Mouse (Mus musculus) MEL (cell line): ENCODE data around the gene Cxcl3. TPM values are rescaled to one million over a fixed set of nuclear protein-coding genes. Genes with fewer than 3 reads are reported as not detected.
"Not testable (repeated sequence)": the region's sequence is repeated elsewhere in the genome, so short reads cannot be mapped to it uniquely, and the experiment has no call there.

ENCODE experiments used
- DNase-seq: peaks from one replicate; pipeline ENCODE4 v3.0.0; 2011; ENCODE audit warnings: low read depth, low spot score
- H3K27ac ChIP-seq: 2 replicates; pipeline ENCODE4 v1.5.1; 2012; ENCODE audit warnings: low read depth, mild to moderate bottlenecking, control low read depth, low read length, moderate library complexity; ENCODE audit not compliant: control insufficient read depth
- H3K27me3 ChIP-seq, 2 experiments: fragments of 150-350 bp in 1 of 2; sonication (generic) in 1 of 2; 2 replicates each; pipeline ENCODE4 v1.6.1; 2012; ENCODE audit warnings: low read length in 2 of 2, mild to moderate bottlenecking in 2 of 2, improper control_type of control experiment in 1 of 2, moderate library complexity in 1 of 2; ENCODE audit not compliant: insufficient read depth in 2 of 2, control insufficient read depth in 1 of 2
- H3K36me3 ChIP-seq, 2 experiments: 2 replicates each; pipeline ENCODE4 v1.6.1; 2012 to 2014; ENCODE audit warnings: low read length in 2 of 2, improper control_type of control experiment in 1 of 2, inconsistent platforms in 1 of 2, mild to moderate bottlenecking in 1 of 2; ENCODE audit not compliant: insufficient read depth in 2 of 2, control insufficient read depth in 1 of 2
- H3K4me1 ChIP-seq, 2 experiments: fragments of 150-350 bp in 1 of 2; sonication (generic) in 1 of 2; 2 replicates each; pipeline ENCODE4 v1.6.1; 2012; ENCODE audit warnings: low read length in 2 of 2, improper control_type of control experiment in 1 of 2, mild to moderate bottlenecking in 1 of 2; ENCODE audit not compliant: insufficient read depth in 2 of 2, control insufficient read depth in 1 of 2
- H3K4me3 ChIP-seq, 2 experiments: fragments of 150-350 bp in 1 of 2; sonication (generic) in 1 of 2; 2 replicates each; pipeline ENCODE4 v1.5.1; 2012; ENCODE audit warnings: low read depth in 2 of 2, low read length in 2 of 2, mild to moderate bottlenecking in 2 of 2, moderate library complexity in 2 of 2, control low read depth in 1 of 2, improper control_type of control experiment in 1 of 2; ENCODE audit not compliant: control insufficient read depth in 1 of 2, insufficient read depth in 1 of 2
- H3K79me2 ChIP-seq: 2 replicates; pipeline ENCODE4 v1.6.1; 2012; ENCODE audit warnings: mild to moderate bottlenecking, low read length, moderate library complexity; ENCODE audit not compliant: control insufficient read depth, poor library complexity, insufficient read depth
- H3K9ac ChIP-seq: 2 replicates; pipeline ENCODE4 v1.6.1; 2012; ENCODE audit warnings: low read depth, mild to moderate bottlenecking, control low read depth, low read length, moderate library complexity; ENCODE audit not compliant: control insufficient read depth, poor library complexity, severe bottlenecking
- H3K9me3 ChIP-seq: fragments of 150-350 bp; sonication (generic); replicated peaks from 2 replicates; pipeline ENCODE4 v1.6.1; 2012; ENCODE audit warnings: mild to moderate bottlenecking, low read length, improper control_type of control experiment, moderate library complexity; ENCODE audit not compliant: insufficient read depth
- CHD2 ChIP-seq: IDR thresholded peaks from 2 replicates; pipeline ENCODE4 v1.6.1; 2011; ENCODE audit warnings: low read length, improper control_type of control experiment
- CTCF ChIP-seq, 3 experiments: IDR thresholded peaks in 2 of 3; conservative IDR thresholded peaks in 1 of 3; 2 replicates each; pipeline ENCODE4 v1.5.1; 2011 to 2012; ENCODE audit warnings: low read length in 3 of 3, low read depth in 2 of 3, mild to moderate bottlenecking in 2 of 3, improper control_type of control experiment in 1 of 3, inconsistent platforms in 1 of 3, mixed read lengths in 1 of 3, moderate library complexity in 1 of 3; ENCODE audit not compliant: control insufficient read depth in 1 of 3, insufficient read depth in 1 of 3, poor library complexity in 1 of 3, severe bottlenecking in 1 of 3
- ETS1 ChIP-seq: IDR thresholded peaks from 2 replicates; pipeline ENCODE4 v1.6.1; 2012; ENCODE audit warnings: low read depth, mild to moderate bottlenecking, inconsistent platforms, low read length, improper control_type of control experiment, moderate library complexity
- GABPA ChIP-seq: IDR thresholded peaks from 2 replicates; pipeline ENCODE4 v1.6.1; 2012; ENCODE audit warnings: low read depth, mild to moderate bottlenecking, inconsistent platforms, low read length, improper control_type of control experiment, moderate library complexity
- GATA1 ChIP-seq: IDR thresholded peaks from 2 replicates; pipeline ENCODE4 v1.6.1; 2011; ENCODE audit warnings: low read depth, low read length, improper control_type of control experiment
- MAX ChIP-seq: IDR thresholded peaks from 2 replicates; pipeline ENCODE4 v1.6.1; 2011; ENCODE audit warnings: low read length, improper control_type of control experiment
- NRF1 ChIP-seq: IDR thresholded peaks from 2 replicates; pipeline ENCODE4 v1.6.1; 2014; ENCODE audit warnings: low read depth, mild to moderate bottlenecking, inconsistent platforms, low read length, improper control_type of control experiment, moderate library complexity; ENCODE audit not compliant: poor library complexity, insufficient read depth, severe bottlenecking
- POLR2AphosphoS2 ChIP-seq: IDR thresholded peaks from 2 replicates; pipeline ENCODE4 v1.6.1; 2011; ENCODE audit warnings: low read length, improper control_type of control experiment
- SIN3A ChIP-seq: IDR thresholded peaks from 2 replicates; pipeline ENCODE4 v1.6.1; 2012; ENCODE audit warnings: low read length, improper control_type of control experiment, inconsistent platforms
- SMC3 ChIP-seq: IDR thresholded peaks from 2 replicates; pipeline ENCODE4 v1.6.1; 2011; ENCODE audit warnings: low read depth, low read length, improper control_type of control experiment
- TAL1 ChIP-seq: IDR thresholded peaks from 2 replicates; pipeline ENCODE4 v1.6.1; 2012; ENCODE audit warnings: mild to moderate bottlenecking, inconsistent platforms, low read length, moderate library complexity, mixed read lengths
- UBTF ChIP-seq: IDR thresholded peaks from 2 replicates; pipeline ENCODE4 v1.6.1; 2012; ENCODE audit warnings: low read depth, mild to moderate bottlenecking, inconsistent platforms, low read length, improper control_type of control experiment, moderate library complexity, borderline replicate concordance; ENCODE audit not compliant: insufficient read depth
- USF1 ChIP-seq: IDR thresholded peaks from 2 replicates; pipeline ENCODE4 v1.6.1; 2014; ENCODE audit warnings: low read depth, mild to moderate bottlenecking, inconsistent platforms, low read length, improper control_type of control experiment, moderate library complexity
- ZKSCAN1 ChIP-seq: IDR thresholded peaks from 2 replicates; pipeline ENCODE4 v1.6.1; 2012; ENCODE audit warnings: low read depth, mild to moderate bottlenecking, inconsistent platforms, low read length, improper control_type of control experiment, moderate library complexity
- ZNF384 ChIP-seq: IDR thresholded peaks from 2 replicates; pipeline ENCODE4 v1.6.1; 2012; ENCODE audit warnings: low read depth, mild to moderate bottlenecking, inconsistent platforms, low read length, improper control_type of control experiment
- polyA plus RNA-seq, 2 experiments: library from polyadenylated mRNA; stranded (reverse) in 1 of 2; unstranded in 1 of 2; fragments of >175 nt in 1 of 2; fragments of >200 nt in 1 of 2; gene quantifications; 2 replicates each; pipeline versions ENCODE4 v1.2.1 to v1.2.4; 2012; ENCODE audit warnings: low replicate concordance in 2 of 2, low read depth in 1 of 2; ENCODE audit not compliant: insufficient read length in 2 of 2, insufficient read depth in 1 of 2, missing spikeins in 1 of 2
- total RNA-seq: library from RNA; depleted of rRNA; stranded (reverse); fragments of 300-350 nt; gene quantifications from 2 replicates; pipeline ENCODE4 v1.2.3, GENCODE M21; 2012

Gene Cxcl3
- total and polyA plus RNA-seq, 3 experiments, result not detected

- no peaks in the 10 kb centered on the region for H3K79me2 ChIP-seq
- TF ChIP-seq ZKSCAN1 (no peak), POLR2AphosphoS2 (no peak), NRF1 (no peak), MAX (no peak), CHD2 (no peak), CTCF (IDR thresholded peaks at IDR 0.05 in 2 of 3, conservative IDR thresholded peaks at IDR 0.05 in 1 of 3; ENCODE audit: control insufficient read depth in 1 of 3, insufficient read depth in 1 of 3, low read depth in 2 of 3, low read length in 3 of 3, poor library complexity in 1 of 3, severe bottlenecking in 1 of 3) (no peak), SMC3 (no peak), USF1 (no peak), TAL1 (no peak), ZNF384 (no peak), UBTF (no peak), ETS1 (no peak), GABPA (no peak)
- TF ChIP-seq, all 39 proteins: peak for 0
Measured at GRCm38 (mm10) chr5:90790074-90790502, 4.2 kb downstream of the Cxcl3 start.

GRCm38 (mm10) chr5:90794195-90794625, 8.3 kb downstream of the Cxcl3 start, which contains the start of gene Cxcl15:
Cxcl15 (plus strand) TSS chr5:90794534.
- H3K9ac ChIP-seq, result no peak within 1 kb of the TSS
- no peak within 1 kb of the TSS for H3K27ac ChIP-seq
- H3K4me1 ChIP-seq, result no peaks in the 10 kb centered on the region
- peaks cover 2 to 4% of the 10 kb centered on the region in 2 experiments; a peak in 1 of 4 replicates for H3K27me3 ChIP-seq
- H3K4me3 ChIP-seq, result no peak within 1 kb of the TSS
- H3K9me3 ChIP-seq, result no peaks in the 10 kb centered on the region
- no peak for TF ChIP-seq GATA1
- TF ChIP-seq SIN3A, result no peak
- TF ChIP-seq POLR2AphosphoS2, result no peak
- no peaks in the 10 kb centered on the region for H3K79me2 ChIP-seq
- no peaks in the 10 kb centered on the region for H3K36me3 ChIP-seq
- DNase-seq, result no peak

More at GRCm38 (mm10) chr5:90790074-90790502, 4.2 kb downstream of the Cxcl3 start:
- Histone ChIP-seq H3K27me3 (no peaks in the 10 kb centered on the region; a peak in 2 of 4 replicates), H3K36me3 (no peaks in the 10 kb centered on the region), H3K9ac (no peak overlapping the region), H3K9me3 (no peaks in the 10 kb centered on the region), H3K4me3 (no peak overlapping the region), H3K27ac (no peak overlapping the region), H3K4me1 (no peaks in the 10 kb centered on the region)
- DNase-seq, result no peak

DNA sequence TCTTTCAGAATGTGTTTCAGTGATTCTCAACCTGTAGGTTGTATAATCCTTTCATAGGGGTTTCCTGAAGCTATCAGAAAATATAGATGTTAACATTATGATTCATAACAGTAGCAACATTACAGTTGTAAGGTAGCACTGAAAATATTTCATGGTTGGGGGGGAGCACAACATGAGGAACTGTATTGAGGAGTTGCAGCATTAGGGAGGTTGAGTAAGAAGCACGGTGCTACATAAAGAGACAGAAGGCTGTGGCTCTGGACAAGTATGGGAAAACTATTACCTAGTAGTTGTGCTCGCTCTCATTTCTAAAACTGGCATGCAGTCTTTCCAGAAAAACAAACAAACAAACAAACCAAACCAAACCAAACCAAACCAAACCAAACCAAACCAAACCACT, 9.5 kb downstream of the Cxcl3 start:
- not testable (repeated sequence) for H3K79me2 ChIP-seq, H3K27me3 ChIP-seq, H3K4me1 ChIP-seq, H3K9ac ChIP-seq, H3K27ac ChIP-seq, DNase-seq, H3K4me3 ChIP-seq, H3K9me3 ChIP-seq, H3K36me3 ChIP-seq
